Comparison of ENCODE assay signal across 8 mouse cellular contexts in the genomic region with DNA sequence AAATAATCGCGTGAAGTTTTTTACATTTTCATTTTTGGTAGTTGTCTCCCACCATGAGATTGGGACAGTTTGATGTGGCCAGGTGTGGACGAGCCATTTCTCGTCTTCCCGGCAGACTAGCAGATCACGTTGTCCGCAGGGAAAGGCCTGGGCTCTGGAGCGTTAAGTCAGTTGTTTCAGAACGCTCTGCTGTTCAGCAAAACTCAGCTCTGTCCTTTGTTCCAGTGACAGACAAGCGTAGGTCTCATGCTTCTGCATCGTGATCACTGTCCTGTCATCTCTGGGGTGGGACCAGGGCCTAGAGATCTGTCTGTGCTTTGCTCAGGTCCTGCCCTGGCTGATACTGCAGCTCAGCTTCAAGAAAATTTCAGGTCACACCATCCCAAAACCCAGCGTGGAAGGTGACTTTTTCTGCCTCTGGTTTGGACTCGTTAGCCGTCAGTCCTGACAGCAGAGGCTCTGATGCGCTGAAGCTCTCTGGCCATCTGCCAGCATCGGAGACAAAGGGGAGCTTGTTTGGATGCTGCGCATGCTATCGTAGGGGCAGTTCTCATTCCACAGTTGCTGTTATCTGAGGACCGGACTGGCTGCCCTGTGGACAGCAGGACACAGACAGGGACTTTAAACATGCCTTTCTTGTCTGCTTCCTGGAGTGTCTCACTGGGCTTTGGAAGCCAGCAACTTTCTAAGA. TPM values are rescaled to one million over a fixed set of nuclear protein-coding genes. Genes with fewer than 3 reads are reported as not detected.
DNase-seq lines count a peak whose midpoint lies in the region; ATAC-seq lines count a peak whose summit lies in the region.

No protein-coding gene starts in this region.

- no peak overlapping the region for H3K4me2 ChIP-seq in kidney, embryonic 14.5 days (replicated peaks; ENCODE audit: low read depth, low read length)
- peak overlapping the region; percentile 18; the same call in 1 of the 2 replicates for H3K4me2 ChIP-seq in neural tube, embryonic 14.5 days (ENCODE audit: low read depth, low read length)

- H3K9me3 ChIP-seq in kidney, embryonic 14.5 days (ENCODE audit: control insufficient read depth, low read length) = no peaks in the 10 kb centered on the region
- H3K9me3 ChIP-seq in forebrain, embryonic 10.5 days = no peaks in the 10 kb centered on the region
- no peaks in the 10 kb centered on the region for H3K9me3 ChIP-seq in neural tube, embryonic 14.5 days (ENCODE audit: control insufficient read depth, low read length)

- WGBS in kidney, embryonic 14.5 days = 83% methylated on average over 19 of the region's 19 CpGs
- 66% methylated on average over 19 of the region's 19 CpGs for WGBS in forebrain, embryonic 10.5 days
- WGBS in neural tube, embryonic 14.5 days = 31% methylated on average over 19 of the region's 19 CpGs

- H3K27ac ChIP-seq in kidney, embryonic 14.5 days (ENCODE audit: low read depth, low read length) = no peak overlapping the region
- H3K27ac ChIP-seq in forebrain, embryonic 10.5 days = peak overlapping the region; percentile 76
- H3K27ac ChIP-seq in neural tube, embryonic 14.5 days (ENCODE audit: low read depth, low read length) = peak overlapping the region; percentile 74

- intact Hi-C loops in heart, postnatal 14 days (cut with DNase I) = loop anchor here (2.0 kb wide), 1 partner anchor 45 kb away; the partner anchor contains the start of gene Synm
- intact Hi-C loops in left cerebral cortex, postnatal 10 days (cut with DNase I) = no loop called here

- H3K36me3 ChIP-seq in kidney, embryonic 14.5 days (ENCODE audit: control insufficient read depth, insufficient read depth, low read length) = peaks cover 40% of the 10 kb centered on the region
- H3K36me3 ChIP-seq in forebrain, embryonic 10.5 days (replicated peaks) = peaks cover 87% of the 10 kb centered on the region
- H3K36me3 ChIP-seq in neural tube, embryonic 14.5 days (ENCODE audit: control insufficient read depth, insufficient read depth, low read length) = no peaks in the 10 kb centered on the region

- DNase-seq in kidney, postnatal 25 days = peak; percentile 54
- DNase-seq in forebrain, embryonic 10.5 days (ENCODE audit: extremely low spot score, low spot score) = no peak
- peak; percentile 56 to 72 for DNase-seq in heart, postnatal 14 days
- peak; percentile 45 to 85 for DNase-seq in left cerebral cortex, postnatal 10 days (ENCODE audit: extremely low spot score in 1 of 2, low spot score in 2 of 2)
- DNase-seq in ovary, adult 18-20 months (ENCODE audit: low spot score) = no peak
- DNase-seq in thymus, postnatal 4 days = no peak

- no peak overlapping the region for H3K4me3 ChIP-seq in kidney, embryonic 14.5 days (ENCODE audit: low read length)
- no peak overlapping the region for H3K4me3 ChIP-seq in forebrain, embryonic 10.5 days
- no peak overlapping the region for H3K4me3 ChIP-seq in neural tube, embryonic 14.5 days (ENCODE audit: low read depth, low read length)

- H3K4me1 ChIP-seq in kidney, embryonic 14.5 days (ENCODE audit: control insufficient read depth, insufficient read depth, low read length) = no peaks in the 10 kb centered on the region
- peaks cover 10% of the 10 kb centered on the region for H3K4me1 ChIP-seq in forebrain, embryonic 10.5 days
- peaks cover 6% of the 10 kb centered on the region for H3K4me1 ChIP-seq in neural tube, embryonic 14.5 days (ENCODE audit: control insufficient read depth, insufficient read depth, low read length)

- no peak overlapping the region for H3K9ac ChIP-seq in kidney, embryonic 14.5 days (ENCODE audit: low read depth, low read length)
- H3K9ac ChIP-seq in neural tube, embryonic 14.5 days (replicated peaks; ENCODE audit: low read depth, low read length) = 0 out of 2 replicates have a peak overlapping the region, but pooled peaks have one; percentile 21

- ATAC-seq in kidney, embryonic 14.5 days (ENCODE audit: low FRiP score, low TSS enrichment) = no peak
- ATAC-seq in neural tube, embryonic 14.5 days (ENCODE audit: low read depth) = peak; percentile 67; the same call in 1 of the 2 replicates

- no peaks in the 10 kb centered on the region for H3K27me3 ChIP-seq in kidney, embryonic 14.5 days (ENCODE audit: control insufficient read depth, insufficient read depth, low read length)
- H3K27me3 ChIP-seq in forebrain, embryonic 10.5 days (ENCODE audit: poor library complexity, severe bottlenecking) = no peaks in the 10 kb centered on the region
- H3K27me3 ChIP-seq in neural tube, embryonic 14.5 days (ENCODE audit: control insufficient read depth, insufficient read depth, low read length) = no peaks in the 10 kb centered on the region

RNA-seq across cellular contexts. Expression of gene Synm, which starts 45.6 kb away (rescaled TPM):
- 0.70 and 1.3 TPM in 2 replicates for polyA plus RNA-seq in kidney, embryonic 14.5 days (2014; fragmentation: Nextera tagmentation; extraction: Ambion mirVana)
- 0.62 and 0.78 TPM in 2 replicates for polyA plus RNA-seq in forebrain, embryonic 10.5 days (2016; fragmentation: Nextera tagmentation; extraction: Ambion mirVana)
- 1 to 10 TPM; 5.0 to 5.8 TPM for total RNA-seq in heart, postnatal 14 days (2021)
- total RNA-seq in left cerebral cortex, postnatal 10 days (2021) = 10 to 100 TPM; 28.4 to 28.7 TPM
- polyA plus RNA-seq in neural tube, embryonic 14.5 days (2014; fragmentation: Nextera tagmentation; extraction: Ambion mirVana) = 4.0 and 9.9 TPM in 2 replicates

Comparison
In these comparisons a context has a peak if more than half of its experiments do, and no peak if none do; other contexts are left out.
1. DNase-seq: peak in kidney, postnatal 25 days (2 of 2), heart, postnatal 14 days (2 of 2) and left cerebral cortex, postnatal 10 days (2 of 2); none in forebrain, embryonic 10.5 days (single experiment), ovary, adult 18-20 months (single experiment) and thymus, postnatal 4 days (single experiment).